Mouse (Mus musculus): ENCODE measurements around the gene Lhx4.

Lhx4 gene

DNA sequence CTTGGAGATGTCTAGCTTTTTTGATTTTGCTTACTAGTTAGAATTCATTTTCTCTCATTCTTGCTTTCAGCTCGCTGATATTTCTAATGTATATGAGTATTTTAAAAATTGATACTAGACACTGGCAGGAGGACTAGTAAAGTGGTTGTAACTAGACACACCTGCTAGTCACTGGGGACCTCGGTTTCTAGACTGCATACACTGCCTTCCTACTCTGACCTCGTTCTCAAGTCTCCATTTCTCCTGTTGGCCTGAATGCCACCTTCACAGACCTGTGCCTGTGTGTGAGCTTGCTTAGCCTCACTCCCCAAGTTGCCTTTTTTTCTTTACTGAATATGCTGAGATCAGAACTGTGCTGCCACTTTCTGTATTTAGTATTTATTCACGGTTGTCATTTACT lies 62.3 kb downstream of the Lhx4 start:
- Histone ChIP-seq H3K4me1 (replicated peaks; ENCODE audit: low read depth, low read length) (0 out of 2 replicates have a peak, but pooled peaks cover 5% of the 10 kb centered on the region), H3K4me3 (replicated peaks; ENCODE audit: low read length) (no peak overlapping the region), H3K9me3 (ENCODE audit: low read length) (no peaks in the 10 kb centered on the region), H3K36me3 (ENCODE audit: insufficient read depth, low read length) (no peaks in the 10 kb centered on the region), H3K27me3 (ENCODE audit: insufficient read depth, low read length) (no peaks in the 10 kb centered on the region)
- TF ChIP-seq POU5F1 (IDR thresholded peaks at IDR 0.05; ENCODE audit: borderline replicate concordance, low read length), result no peak
- TF ChIP-seq CTCF (conservative IDR thresholded peaks at IDR 0.05; ENCODE audit: low read length), result no peak
- TF ChIP-seq NANOG (IDR thresholded peaks at IDR 0.05; ENCODE audit: borderline replicate concordance, low read length), result no peak

DNA sequence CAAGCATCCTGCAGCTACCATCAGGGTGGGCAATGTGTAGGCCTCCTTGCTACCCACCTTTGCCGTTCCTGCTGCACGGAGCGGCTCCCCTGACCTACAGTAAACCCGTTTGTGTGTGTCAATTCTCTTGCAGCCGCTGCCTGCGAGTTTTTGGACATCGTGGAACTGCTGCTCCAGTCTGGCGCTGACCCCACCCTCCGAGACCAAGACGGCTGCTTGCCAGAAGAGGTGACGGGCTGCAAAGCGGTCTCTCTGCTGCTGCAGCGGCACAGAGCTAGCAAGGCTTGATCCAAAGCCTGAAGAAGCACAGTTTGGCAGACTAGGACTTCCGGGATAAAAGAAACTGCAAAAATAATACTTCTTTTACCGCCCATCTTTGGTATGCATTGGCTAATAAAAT lies 64.7 kb downstream of the Lhx4 start:
- Histone ChIP-seq H3K9me3 (ENCODE audit: low read length) (no peaks in the 10 kb centered on the region), H3K36me3 (ENCODE audit: insufficient read depth, low read length) (no peaks in the 10 kb centered on the region), H3K4me3 (replicated peaks; ENCODE audit: low read length) (no peak overlapping the region), H3K27me3 (ENCODE audit: insufficient read depth, low read length) (no peaks in the 10 kb centered on the region), H3K4me1 (replicated peaks; ENCODE audit: low read depth, low read length) (0 out of 2 replicates have a peak, but pooled peaks cover 5% of the 10 kb centered on the region)
- TF ChIP-seq CTCF (conservative IDR thresholded peaks at IDR 0.05; ENCODE audit: low read length) (no peak), POU5F1 (IDR thresholded peaks at IDR 0.05; ENCODE audit: borderline replicate concordance, low read length) (no peak)

DNA sequence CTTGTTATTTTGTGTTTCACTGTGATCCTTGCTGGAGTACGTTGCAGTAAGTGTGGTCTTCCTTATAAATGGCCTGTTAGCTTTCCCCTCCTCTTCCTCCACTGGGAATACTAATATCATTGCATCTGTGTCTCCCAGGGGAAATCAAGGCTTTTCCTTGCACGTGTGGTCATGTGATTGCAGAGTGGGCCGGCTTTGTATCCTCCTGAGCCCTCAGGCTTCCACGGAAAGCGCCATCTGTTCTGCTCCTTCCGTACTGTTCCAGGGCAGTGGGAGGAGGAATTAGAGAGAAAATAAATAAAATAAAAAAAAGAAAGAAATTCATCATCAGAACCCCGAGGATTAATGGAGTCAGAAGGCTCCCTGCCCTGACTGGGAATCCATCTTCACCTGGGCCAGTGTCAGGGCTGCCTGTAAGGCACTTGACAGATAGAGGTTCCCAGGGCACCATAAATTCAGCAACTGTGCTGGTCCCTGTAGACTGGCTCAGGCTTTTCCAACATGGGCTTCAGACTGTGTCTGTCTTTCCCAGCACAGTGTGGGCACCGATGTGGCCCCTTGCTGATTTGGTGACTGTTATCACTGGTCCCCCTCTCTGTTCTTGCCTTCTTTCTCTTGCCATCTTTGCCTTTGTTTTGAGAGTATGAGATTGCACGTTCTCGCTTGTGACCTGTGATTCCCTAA lies 70.2 kb downstream of the Lhx4 start:
- Histone ChIP-seq H3K4me1 (replicated peaks; ENCODE audit: low read depth, low read length) (no peaks in the 10 kb centered on the region), H3K36me3 (ENCODE audit: insufficient read depth, low read length) (no peaks in the 10 kb centered on the region), H3K4me3 (replicated peaks; ENCODE audit: low read length) (no peak overlapping the region), H3K9me3 (ENCODE audit: low read length) (no peaks in the 10 kb centered on the region), H3K27me3 (ENCODE audit: insufficient read depth, low read length) (no peaks in the 10 kb centered on the region)
- TF ChIP-seq CTCF (conservative IDR thresholded peaks at IDR 0.05; ENCODE audit: low read length) (no peak), NANOG (IDR thresholded peaks at IDR 0.05; ENCODE audit: borderline replicate concordance, low read length) (no peak), POU5F1 (IDR thresholded peaks at IDR 0.05; ENCODE audit: borderline replicate concordance, low read length) (no peak)

DNA sequence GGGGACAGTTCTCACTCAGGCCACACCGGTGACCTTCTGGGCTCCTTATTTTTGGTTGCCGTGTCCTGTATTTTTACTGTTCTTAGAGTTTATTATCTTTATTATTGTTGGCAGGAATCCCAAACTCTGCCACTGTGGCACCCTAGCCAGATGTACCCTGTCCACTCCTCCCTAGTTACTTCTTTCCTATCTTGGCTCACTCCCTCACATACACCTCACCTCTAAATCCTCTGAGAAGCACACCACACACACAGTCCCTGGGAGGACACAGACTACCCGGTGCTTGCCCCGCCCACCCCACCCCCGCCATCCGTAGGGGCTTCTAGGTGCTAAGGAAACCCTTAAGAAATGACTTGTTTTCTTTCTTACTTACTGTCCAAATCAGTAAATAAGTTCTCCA lies 75.9 kb downstream of the Lhx4 start:
- TF ChIP-seq NANOG (IDR thresholded peaks at IDR 0.05; ENCODE audit: borderline replicate concordance, low read length) (no peak), POU5F1 (IDR thresholded peaks at IDR 0.05; ENCODE audit: borderline replicate concordance, low read length) (no peak), CTCF (conservative IDR thresholded peaks at IDR 0.05; ENCODE audit: low read length) (no peak)
- Histone ChIP-seq H3K4me3 (replicated peaks; ENCODE audit: low read length) (no peak overlapping the region), H3K27me3 (ENCODE audit: insufficient read depth, low read length) (no peaks in the 10 kb centered on the region), H3K4me1 (replicated peaks; ENCODE audit: low read depth, low read length) (no peaks in the 10 kb centered on the region), H3K9me3 (ENCODE audit: low read length) (no peaks in the 10 kb centered on the region), H3K36me3 (ENCODE audit: insufficient read depth, low read length) (no peaks in the 10 kb centered on the region)

DNA sequence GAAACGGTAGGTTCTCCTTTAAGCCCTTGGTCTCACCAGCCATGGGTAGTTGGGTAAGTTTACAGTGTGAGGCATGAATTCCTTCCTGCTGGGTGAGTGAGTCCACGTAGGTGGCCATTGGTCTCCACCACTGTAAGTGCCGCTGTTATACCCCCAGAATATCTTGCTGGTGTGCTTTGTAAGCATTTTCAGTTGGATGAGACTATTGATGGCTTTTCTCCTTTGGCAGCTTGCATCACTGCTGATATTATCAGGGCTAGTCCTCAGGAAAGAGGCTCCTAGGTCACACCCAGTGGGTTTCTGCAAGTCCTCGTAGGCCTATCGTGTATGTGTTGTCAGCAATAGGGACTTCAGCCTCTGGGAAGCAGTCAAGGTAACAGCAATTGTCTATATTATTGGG lies 87.5 kb downstream of the Lhx4 start:
- H3K36me3 ChIP-seq (ENCODE audit: insufficient read depth, low read length), result no peaks in the 10 kb centered on the region
- H3K27me3 ChIP-seq (ENCODE audit: insufficient read depth, low read length), result no peaks in the 10 kb centered on the region
- H3K9me3 ChIP-seq (ENCODE audit: low read length), result no peaks in the 10 kb centered on the region
- no peaks in the 10 kb centered on the region for H3K4me1 ChIP-seq (replicated peaks; ENCODE audit: low read depth, low read length)
- H3K4me3 ChIP-seq (replicated peaks; ENCODE audit: low read length), result no peak overlapping the region
- TF ChIP-seq POU5F1 (IDR thresholded peaks at IDR 0.05; ENCODE audit: borderline replicate concordance, low read length) (no peak), CTCF (conservative IDR thresholded peaks at IDR 0.05; ENCODE audit: low read length) (no peak), NANOG (IDR thresholded peaks at IDR 0.05; ENCODE audit: borderline replicate concordance, low read length) (no peak)

DNA sequence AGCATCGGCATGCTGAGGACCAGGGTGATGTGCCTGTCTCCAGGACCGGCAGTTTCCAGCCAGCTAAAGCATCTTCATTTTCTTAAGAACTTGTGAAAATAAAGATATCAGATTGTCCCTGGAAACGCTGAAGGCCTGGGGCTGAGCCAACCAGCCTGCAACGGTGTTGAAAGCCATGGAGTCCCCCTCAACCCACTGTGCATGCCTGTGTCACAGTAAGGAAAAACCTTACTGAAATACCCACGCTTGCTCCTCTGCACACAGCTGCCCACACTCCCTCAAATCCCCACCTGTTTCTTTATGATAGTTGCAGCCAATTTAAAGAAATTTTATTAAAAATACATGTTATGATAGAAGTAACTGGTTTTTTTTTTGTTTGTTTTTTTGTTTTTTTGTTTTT lies 95.2 kb downstream of the Lhx4 start:
- TF ChIP-seq NANOG (IDR thresholded peaks at IDR 0.05; ENCODE audit: borderline replicate concordance, low read length), result no peak
- no peak for TF ChIP-seq POU5F1 (IDR thresholded peaks at IDR 0.05; ENCODE audit: borderline replicate concordance, low read length)
- no peak for TF ChIP-seq CTCF (conservative IDR thresholded peaks at IDR 0.05; ENCODE audit: low read length)
- Histone ChIP-seq H3K4me3 (replicated peaks; ENCODE audit: low read length) (no peak overlapping the region), H3K4me1 (replicated peaks; ENCODE audit: low read depth, low read length) (no peaks in the 10 kb centered on the region), H3K36me3 (ENCODE audit: insufficient read depth, low read length) (no peaks in the 10 kb centered on the region), H3K9me3 (ENCODE audit: low read length) (no peaks in the 10 kb centered on the region), H3K27me3 (ENCODE audit: insufficient read depth, low read length) (no peaks in the 10 kb centered on the region)

DNA sequence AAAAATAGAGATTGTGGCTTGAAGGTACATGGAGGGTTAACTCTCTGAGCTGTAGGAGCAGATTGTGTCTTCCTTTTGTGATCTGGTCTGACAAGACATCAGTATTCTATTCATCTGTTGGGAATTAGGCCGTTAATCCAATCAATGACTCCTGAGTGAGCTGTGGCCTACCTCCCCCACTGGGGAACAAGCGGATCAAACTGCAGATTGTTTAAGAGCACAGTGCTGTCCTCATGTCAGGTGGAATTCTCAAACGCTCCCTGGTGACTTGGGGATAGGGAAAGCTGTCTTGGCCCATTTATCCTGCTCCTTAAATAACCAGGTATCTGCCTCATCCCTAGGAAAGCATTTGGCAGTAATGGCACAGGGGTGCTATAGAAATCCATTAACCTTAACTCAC lies 96.5 kb downstream of the Lhx4 start:
- no peak overlapping the region for H3K4me3 ChIP-seq (replicated peaks; ENCODE audit: low read length)
- H3K9me3 ChIP-seq (ENCODE audit: low read length), result no peaks in the 10 kb centered on the region
- no peaks in the 10 kb centered on the region for H3K27me3 ChIP-seq (ENCODE audit: insufficient read depth, low read length)
- TF ChIP-seq POU5F1 (IDR thresholded peaks at IDR 0.05; ENCODE audit: borderline replicate concordance, low read length), result no peak
- TF ChIP-seq NANOG (IDR thresholded peaks at IDR 0.05; ENCODE audit: borderline replicate concordance, low read length), result no peak
- no peak for TF ChIP-seq CTCF (conservative IDR thresholded peaks at IDR 0.05; ENCODE audit: low read length)
- no peaks in the 10 kb centered on the region for H3K36me3 ChIP-seq (ENCODE audit: insufficient read depth, low read length)
- no peaks in the 10 kb centered on the region for H3K4me1 ChIP-seq (replicated peaks; ENCODE audit: low read depth, low read length)

DNA sequence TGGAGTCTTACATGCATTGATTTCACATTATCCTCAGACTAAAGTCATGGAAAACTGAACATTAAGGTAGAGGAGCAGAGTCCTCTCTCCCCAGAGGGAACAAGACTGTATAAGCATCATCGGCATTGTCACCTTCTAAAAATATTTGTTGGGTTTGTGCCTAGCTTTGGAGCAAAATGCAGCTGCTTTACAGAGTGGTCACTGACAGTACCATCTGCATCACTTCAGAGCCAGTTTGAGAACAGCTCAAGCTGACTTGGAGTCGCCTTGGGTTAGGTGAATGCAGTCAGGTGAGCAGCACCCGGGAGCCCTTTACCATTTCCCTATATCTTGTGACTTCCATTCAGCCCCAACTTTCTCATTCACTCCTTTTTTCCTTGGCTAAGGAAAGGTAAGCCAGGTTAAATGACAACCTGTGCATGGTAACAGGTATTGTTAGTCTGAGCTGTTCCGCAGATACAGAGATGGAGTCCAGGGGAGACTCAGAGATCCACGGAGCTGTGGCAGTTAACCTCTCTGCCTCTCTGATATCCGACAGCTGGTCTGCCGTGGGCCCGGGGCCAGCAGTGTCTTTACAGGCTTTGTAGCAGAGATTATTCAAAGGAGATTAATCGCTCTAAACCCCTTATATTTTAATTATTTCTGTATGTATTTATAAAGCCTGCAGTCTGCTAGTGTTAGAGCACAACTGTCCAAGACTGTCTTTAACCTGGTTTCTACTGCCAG lies 101.2 kb downstream of the Lhx4 start:
- Histone ChIP-seq H3K4me1 (replicated peaks; ENCODE audit: low read depth, low read length) (peaks cover 8% of the 10 kb centered on the region), H3K27me3 (ENCODE audit: insufficient read depth, low read length) (no peaks in the 10 kb centered on the region), H3K9me3 (ENCODE audit: low read length) (no peaks in the 10 kb centered on the region), H3K4me3 (replicated peaks; ENCODE audit: low read length) (no peak overlapping the region), H3K36me3 (ENCODE audit: insufficient read depth, low read length) (no peaks in the 10 kb centered on the region)
- TF ChIP-seq POU5F1 (IDR thresholded peaks at IDR 0.05; ENCODE audit: borderline replicate concordance, low read length), result no peak
- no peak for TF ChIP-seq CTCF (conservative IDR thresholded peaks at IDR 0.05; ENCODE audit: low read length)
- no peak for TF ChIP-seq NANOG (IDR thresholded peaks at IDR 0.05; ENCODE audit: borderline replicate concordance, low read length)
